Mouse (Mus musculus) ES-Bruce4 (cell line): Measurements from ENCODE around the gene Trak2.

Source experiments
- CTCF ChIP-seq: IDR thresholded peaks from one replicate; pipeline ENCODE4 v1.8.1; 2011; ENCODE audit warnings: low read depth, low read length
- EP300 ChIP-seq: IDR thresholded peaks from 2 replicates; pipeline ENCODE4 v1.6.1; 2011; ENCODE audit warnings: low read depth, low read length; ENCODE audit not compliant: insufficient read depth
- POLR2A ChIP-seq: IDR thresholded peaks from one replicate; pipeline ENCODE4 v1.8.1; 2011; ENCODE audit warnings: low read length; ENCODE audit not compliant: insufficient read depth

GRCm38 (mm10) chr1:58962865-58963264 lies 10.4 kb downstream of the Trak2 start:
- TF ChIP-seq POLR2A: no peak
- no peak for TF ChIP-seq EP300
- no peak for TF ChIP-seq CTCF
